Mouse (Mus musculus) right cerebral cortex, postnatal 25 days (tissue): ENCODE measurements at regions not wholly inside any gene's neighbourhood (a gene's known extent, or its start where the extent isn't known, plus 50 kb on each side); places are given as distances from the start of the nearest gene placed in this dataset.

Source experiments
- DNase-seq: peaks from one replicate; pipeline ENCODE4 v3.0.0; 2022

- DNase-seq = no peak
Observed at GRCm38 (mm10) chr3:8001027-8001426, 1380.8 kb upstream of the 1700008P02Rik start.

DNA sequence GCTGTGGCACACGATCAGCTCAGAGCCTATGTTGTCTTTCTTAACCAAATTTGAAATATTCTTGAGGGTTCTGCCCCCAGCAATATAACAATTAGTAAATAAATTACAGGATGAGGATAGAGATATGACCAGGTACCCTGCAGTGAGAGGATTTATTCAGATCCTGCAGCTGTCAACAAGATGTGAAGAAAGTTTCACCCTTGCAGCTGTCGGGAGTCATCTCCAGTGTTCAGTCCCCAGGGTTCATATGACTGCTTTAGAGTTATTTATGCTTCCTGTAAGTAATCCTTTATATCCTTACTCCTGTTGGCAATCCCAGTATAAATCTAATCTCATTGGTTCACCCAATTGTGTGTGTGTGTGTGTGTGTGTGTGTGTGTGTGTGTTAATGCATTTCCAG lies 1372.1 kb upstream of the 1700008P02Rik start:
- no peak for DNase-seq

DNA sequence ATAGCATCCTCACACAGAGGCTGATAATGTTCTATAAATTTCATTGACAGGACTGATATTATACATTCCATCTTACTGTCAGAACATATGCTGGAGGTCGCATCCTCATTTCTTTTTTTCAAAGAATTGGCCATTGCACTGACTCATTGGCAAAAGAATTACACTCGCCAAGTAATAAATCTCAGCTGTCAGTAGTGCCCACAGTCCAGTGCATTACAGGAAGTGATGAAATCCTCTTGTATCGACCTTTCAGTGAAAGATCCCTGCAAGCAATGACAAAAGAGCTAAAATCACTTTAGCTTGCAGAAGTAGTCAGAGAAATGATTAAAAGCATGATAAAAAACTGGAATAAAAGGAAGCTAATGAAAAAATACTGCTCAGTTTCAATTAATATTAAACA lies 1353.0 kb upstream of the 1700008P02Rik start:
- no peak for DNase-seq

DNA sequence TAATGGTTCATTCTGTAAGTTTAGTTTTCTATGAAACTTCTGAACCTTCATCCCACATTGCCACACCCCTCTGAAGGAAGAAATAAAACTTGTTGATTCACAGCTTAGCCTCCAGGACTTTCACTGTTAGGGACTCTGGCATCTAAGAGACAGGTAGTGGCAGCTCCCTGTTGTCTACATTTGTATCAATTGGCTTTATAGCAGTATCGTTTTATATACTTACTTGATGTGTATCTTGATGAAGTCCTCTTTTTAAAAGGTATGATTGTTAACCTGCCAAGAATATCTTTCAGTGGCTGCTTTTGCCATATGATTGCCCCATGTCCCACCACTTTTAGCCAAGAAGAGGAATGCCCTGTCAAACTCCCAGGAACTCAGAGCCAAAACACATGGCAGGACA lies 1333.7 kb upstream of the 1700008P02Rik start:
- DNase-seq = no peak

- no peak for DNase-seq
Observed at GRCm38 (mm10) chr3:7943646-7944381, 1323.6 kb upstream of the 1700008P02Rik start.
